17 mouse cellular contexts compared by ENCODE assay signal in genomic region chr11:94819427-94819826, GRCm38 (mm10). TPM values are rescaled to one million over a fixed set of nuclear protein-coding genes. Genes with fewer than 3 reads are reported as not detected.
A peak's percentile ranks its signal among the peaks of the same experiment; 100 is the strongest.
DNase-seq lines count a peak whose midpoint lies in the region; ATAC-seq and TF ChIP-seq lines count a peak whose summit lies in the region.
"Not testable (repeated sequence)": the region's sequence is repeated elsewhere in the genome, so short reads cannot be mapped to it uniquely, and the experiment has no call there.
"Had no signal": no experiment of that assay in that cellular context is flagged by ENCODE, and none has a peak within 500 bp of the region (broad histone marks: within the 10 kb centered on the region; RNA-seq: fewer than 3 reads in every experiment).

No protein-coding gene starts in this region.

- peak in 2 of 3 experiments; percentile 13 to 25; a peak in 3 of 6 replicates for TF ChIP-seq CTCF in MEL (IDR thresholded peaks at IDR 0.05 in 2 of 3, conservative IDR thresholded peaks at IDR 0.05 in 1 of 3; ENCODE audit: control insufficient read depth in 1 of 3, insufficient read depth in 1 of 3, low read depth in 2 of 3, low read length in 3 of 3, poor library complexity in 1 of 3, severe bottlenecking in 1 of 3)
- peak; percentile 51 for TF ChIP-seq CTCF in hindbrain, postnatal 0 days (IDR thresholded peaks at IDR 0.05; ENCODE audit: low read depth)
- TF ChIP-seq CTCF in small intestine, adult 2 months (IDR thresholded peaks at IDR 0.05; ENCODE audit: extremely low read depth, insufficient read length, insufficient replicate concordance, low read depth, low read length), result peak; percentile 7; the same call in 1 of the 2 replicates

- not testable (repeated sequence) for H3K79me2 ChIP-seq in MEL (ENCODE audit: control insufficient read depth, insufficient read depth, low read length, poor library complexity)

- TF ChIP-seq EP300 in MEL (IDR thresholded peaks at IDR 0.05; ENCODE audit: low read depth in 1 of 2, low read length in 2 of 2), result not testable (repeated sequence)

- ATAC-seq in erythroid progenitor cell, adult 5-6 weeks (replicated peaks; ENCODE audit: low FRiP score, poor library complexity, severe bottlenecking), result 0 out of 2 replicates have a peak, but pooled peaks have one; percentile 32
- not testable (repeated sequence) for ATAC-seq in hindbrain, postnatal 0 days; limb, embryonic 11.5 days (ENCODE audit: insufficient number of reproducible peaks, low FRiP score, low TSS enrichment, low read depth)

- peak; percentile 6 for TF ChIP-seq RAD21 in MEL (IDR thresholded peaks at IDR 0.05; ENCODE audit: low read depth, low read length)

- DNase-seq in MEL (ENCODE audit: low read depth, low spot score), result peak; percentile 12
- DNase-seq in adrenal gland, postnatal 36 days, result peak; percentile 28 to 52
- DNase-seq in hindbrain, postnatal 0 days (ENCODE audit: low spot score), result not testable (repeated sequence)
- peak; percentile 33 for DNase-seq in limb, embryonic 11.5 days (ENCODE audit: low spot score)
- peak; percentile 12 to 22 for DNase-seq in lung, postnatal 4 days

- not testable (repeated sequence) for H3K4me1 ChIP-seq in MEL (ENCODE audit: control insufficient read depth in 1 of 2, insufficient read depth in 2 of 2, low read length in 2 of 2); hindbrain, postnatal 0 days (ENCODE audit: insufficient read depth, low read length); limb, embryonic 11.5 days (ENCODE audit: control insufficient read depth, insufficient read depth, low read length); small intestine, adult 2 months (ENCODE audit: control insufficient read depth, insufficient read depth, insufficient read length, low read length)

- not testable (repeated sequence) for H3K27me3 ChIP-seq in MEL (ENCODE audit: control insufficient read depth in 1 of 2, insufficient read depth in 2 of 2, low read length in 2 of 2); hindbrain, postnatal 0 days (ENCODE audit: insufficient read depth, low read length); limb, embryonic 11.5 days (ENCODE audit: control insufficient read depth, insufficient read depth, low read length); small intestine, adult 2 months (ENCODE audit: control insufficient read depth, insufficient read depth, low read length)

- not testable (repeated sequence) for H3K9ac ChIP-seq in MEL (ENCODE audit: control insufficient read depth, low read depth, low read length, poor library complexity, severe bottlenecking); hindbrain, postnatal 0 days (replicated peaks; ENCODE audit: low read length); limb, embryonic 11.5 days (ENCODE audit: low read length)

- H3K4me2 ChIP-seq in hindbrain, postnatal 0 days (ENCODE audit: low read depth, low read length); limb, embryonic 11.5 days (ENCODE audit: low read depth, severe bottlenecking): not testable (repeated sequence)

- TF ChIP-seq POLR2A in MEL (IDR thresholded peaks at IDR 0.05; ENCODE audit: control insufficient read depth in 1 of 2, insufficient read depth in 1 of 2, low read depth in 1 of 2, low read length in 2 of 2, poor library complexity in 1 of 2); small intestine, adult 2 months (IDR thresholded peaks at IDR 0.05; ENCODE audit: low read depth, low read length): not testable (repeated sequence)

- not testable (repeated sequence) for H3K9me3 ChIP-seq in MEL (replicated peaks; ENCODE audit: insufficient read depth, low read length); hindbrain, postnatal 0 days (ENCODE audit: low read length); limb, embryonic 11.5 days (ENCODE audit: control insufficient read depth, low read length)

- not testable (repeated sequence) for H3K4me3 ChIP-seq in MEL (ENCODE audit: control insufficient read depth in 1 of 2, insufficient read depth in 1 of 2, low read depth in 2 of 2, low read length in 2 of 2); hindbrain, postnatal 0 days (ENCODE audit: low read length); limb, embryonic 11.5 days (ENCODE audit: low read depth, low read length); small intestine, adult 2 months (ENCODE audit: low read depth, low read length)

- not testable (repeated sequence) for H3K27ac ChIP-seq in MEL (ENCODE audit: control insufficient read depth, low read depth, low read length); hindbrain, postnatal 0 days; limb, embryonic 11.5 days (replicated peaks; ENCODE audit: low read depth, low read length); small intestine, adult 2 months (ENCODE audit: insufficient read depth, low read depth, low read length)

- not testable (repeated sequence) for H3K36me3 ChIP-seq in MEL (ENCODE audit: control insufficient read depth in 1 of 2, insufficient read depth in 2 of 2, low read length in 2 of 2); hindbrain, postnatal 0 days (ENCODE audit: insufficient read depth, low read length); limb, embryonic 11.5 days (ENCODE audit: control insufficient read depth, insufficient read depth, low read length); small intestine, adult 2 months (ENCODE audit: control insufficient read depth, insufficient read depth, low read length)

RNA-seq across cellular contexts. Expression of gene Tmem92, which starts 36.9 kb away (rescaled TPM):
- total RNA-seq in MEL (2012; rRNA removed), result not detected in 2 replicates
- polyA plus RNA-seq in MEL (2012; ENCODE audit: insufficient read depth in 1 of 2, insufficient read length in 2 of 2, low read depth in 1 of 2, low replicate concordance in 2 of 2, missing spikeins in 1 of 2), result not detected
- not detected for total RNA-seq in adrenal gland, postnatal 36 days (2021)
- total RNA-seq in erythroid progenitor cell, adult 5-6 weeks (2015; ENCODE audit: low replicate concordance), result not detected in 2 replicates
- total RNA-seq in erythroid progenitor cell, adult 5-6 weeks (2017; ENCODE audit: low replicate concordance), result not detected in 2 replicates
- total RNA-seq in hindbrain, postnatal 0 days (2014; rRNA removed), result not detected in 2 replicates
- polyA plus RNA-seq in hindbrain, postnatal 0 days (2015; fragmentation: Nextera tagmentation; extraction: Ambion mirVana), result not detected in 2 replicates
- polyA plus RNA-seq in limb, embryonic 11.5 days (2014; fragmentation: Nextera tagmentation; extraction: Ambion mirVana), result not detected in 2 replicates
- 0.10 TPM in 1 of 2 replicates, not detected in the other for polyA plus RNA-seq in small intestine, adult 2 months (2012; rRNA removed)
- total RNA-seq: gastrocnemius, postnatal 4 days; layer of hippocampus, adult 8-10 months had no signal
- polyA plus RNA-seq: embryonic facial prominence, embryonic 12.5 days; forebrain, embryonic 10.5 days; heart, embryonic 14.5 days; hindbrain, embryonic 15.5 days; macrophage; midbrain, embryonic 16.5 days; neural tube, embryonic 13.5 days; spleen, adult 2 months had no signal
